Mouse (Mus musculus) ES-Bruce4 (cell line): ENCODE measurements around the gene Tsc22d4.

Experiments
- CTCF ChIP-seq: IDR thresholded peaks from one replicate; pipeline ENCODE4 v1.8.1; 2011; ENCODE audit warnings: low read depth, low read length
- EP300 ChIP-seq: IDR thresholded peaks from 2 replicates; pipeline ENCODE4 v1.6.1; 2011; ENCODE audit warnings: low read depth, low read length; ENCODE audit not compliant: insufficient read depth

- TF ChIP-seq EP300 = no peak
- TF ChIP-seq CTCF = no peak
Observed at GRCm38 (mm10) chr5:137783901-137784540, 38.5 kb downstream of the Tsc22d4 start.
